Mouse (Mus musculus): ENCODE measurements around the gene 1110017D15Rik.

DNA sequence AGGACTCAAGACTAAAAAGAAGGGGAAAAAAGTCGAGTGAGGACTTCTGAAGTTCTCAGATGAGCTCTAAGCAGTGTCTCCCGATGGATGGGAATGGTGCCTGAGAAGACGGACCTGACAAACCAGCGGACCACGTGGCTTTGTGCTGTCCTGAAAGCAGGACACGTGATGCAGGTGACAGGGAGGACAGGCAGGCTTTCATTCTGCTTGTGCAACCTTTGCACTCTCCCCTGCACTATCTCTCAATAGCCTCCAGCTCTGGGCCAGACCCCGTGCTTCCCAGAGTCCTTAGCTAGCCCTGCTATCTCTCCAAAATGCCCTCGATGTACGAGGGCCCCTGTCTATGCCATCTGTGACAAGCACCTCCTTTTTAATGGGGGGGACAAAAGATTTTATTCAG, 7.7 kb upstream of the 1110017D15Rik start:
- no peak for TF ChIP-seq CTCF (IDR thresholded peaks at IDR 0.05; ENCODE audit: low read depth)
- no peak for TF ChIP-seq EP300 (IDR thresholded peaks at IDR 0.05; ENCODE audit: low read depth)

Measured in liver, embryonic 14.5 days (tissue).